9 mouse cellular contexts compared by ENCODE assay signal in genomic region chr10:29311480-29312219, GRCm38 (mm10). TPM values are rescaled to one million over a fixed set of nuclear protein-coding genes. Genes with fewer than 3 reads are reported as not detected.
DNase-seq lines count a peak whose midpoint lies in the region; ATAC-seq and TF ChIP-seq lines count a peak whose summit lies in the region.
"Had no signal": no experiment of that assay in that cellular context is flagged by ENCODE, and none has a peak within 500 bp of the region (broad histone marks: within the 10 kb centered on the region; RNA-seq: fewer than 3 reads in every experiment).

No protein-coding gene starts in this region.

- H3K9ac ChIP-seq in heart, embryonic 11.5 days (ENCODE audit: low read depth, low read length) = no peak overlapping the region
- no peak overlapping the region for H3K9ac ChIP-seq in liver, embryonic 14.5 days (replicated peaks)

- H3K4me1 ChIP-seq in heart, embryonic 11.5 days (ENCODE audit: control insufficient read depth, insufficient read depth, low read length) = peaks cover 4% of the 10 kb centered on the region; the same call in 1 of the 2 replicates
- H3K4me1 ChIP-seq in liver, embryonic 14.5 days (replicated peaks; ENCODE audit: control insufficient read depth in 2 of 2, insufficient read depth in 2 of 2, low read length in 1 of 2) = peaks cover 0 to 7% of the 10 kb centered on the region in 2 experiments; a peak in 2 of 4 replicates

- no peak overlapping the region for H3K27ac ChIP-seq in heart, embryonic 11.5 days (ENCODE audit: low read depth, low read length)
- no peak overlapping the region for H3K27ac ChIP-seq in liver, embryonic 14.5 days

- DNase-seq in heart, postnatal 25 days (ENCODE audit: low spot score) = no peak
- DNase-seq in retina, embryonic 14.5 days (ENCODE audit: low spot score) = peak; percentile 5
- DNase-seq in retina, postnatal 1 day = no peak
- DNase-seq in liver, embryonic 14.5 days (ENCODE audit: low read depth in 3 of 3, low spot score in 3 of 3) = no peak
- no peak for DNase-seq in ovary, postnatal 36 days (ENCODE audit: low spot score)
- no peak for DNase-seq in cerebellum, postnatal 25 days
- no peak for DNase-seq in adrenal gland, postnatal 25 days

- H3K4me3 ChIP-seq in heart, embryonic 11.5 days (ENCODE audit: low read depth, low read length) = no peak overlapping the region
- H3K4me3 ChIP-seq in liver, embryonic 14.5 days (ENCODE audit: insufficient read depth in 1 of 2, low read depth in 2 of 2, low read length in 2 of 2) = peak overlapping the region in 1 of 2 experiments; percentile 73; a peak in 2 of 4 replicates

- WGBS in heart, embryonic 11.5 days (ENCODE audit: insufficient replicate concordance) = 81% methylated on average over 4 of the region's 4 CpGs
- WGBS in liver, embryonic 14.5 days (ENCODE audit: insufficient replicate concordance) = 55% methylated on average over 4 of the region's 4 CpGs

- no peak for TF ChIP-seq EP300 in liver, embryonic 14.5 days (IDR thresholded peaks at IDR 0.05; ENCODE audit: low read depth)

- H3K9me3 ChIP-seq in heart, embryonic 11.5 days (replicated peaks; ENCODE audit: control insufficient read depth, low read length) = no peaks in the 10 kb centered on the region
- H3K9me3 ChIP-seq in liver, embryonic 14.5 days (ENCODE audit: control insufficient read depth, low read length) = no peaks in the 10 kb centered on the region

- H3K36me3 ChIP-seq in heart, embryonic 11.5 days (ENCODE audit: control insufficient read depth, insufficient read depth, low read length) = no peaks in the 10 kb centered on the region
- H3K36me3 ChIP-seq in liver, embryonic 14.5 days (replicated peaks; ENCODE audit: control insufficient read depth, insufficient read depth, low read depth) = no peaks in the 10 kb centered on the region

- no peak for TF ChIP-seq CTCF in liver, embryonic 14.5 days (IDR thresholded peaks at IDR 0.05; ENCODE audit: low read depth)

- peak overlapping the region; percentile 70; the same call in 1 of the 2 replicates for H3K4me2 ChIP-seq in heart, embryonic 11.5 days
- peak overlapping the region; percentile 77 for H3K4me2 ChIP-seq in liver, embryonic 14.5 days (ENCODE audit: low read depth)

- H3K27me3 ChIP-seq in heart, embryonic 11.5 days (ENCODE audit: control insufficient read depth, insufficient read depth, low read length) = no peaks in the 10 kb centered on the region
- H3K27me3 ChIP-seq in liver, embryonic 14.5 days (ENCODE audit: control insufficient read depth, insufficient read depth, low read length) = no peaks in the 10 kb centered on the region

- ATAC-seq in heart, embryonic 11.5 days (replicated peaks; ENCODE audit: insufficient number of reproducible peaks, low FRiP score, low TSS enrichment) = no peak
- ATAC-seq in liver, embryonic 14.5 days (ENCODE audit: insufficient read depth) = no peak
- ATAC-seq: activated CD4-positive, CD25-positive, alpha-beta regulatory T cell, adult 4 months had no signal

- intact Hi-C loops in heart, postnatal 25 days (cut with DNase I) = loop anchor here (2.0 to 10.0 kb wide), 2 partner anchors 49 to 207 kb away; no protein-coding TSS in a partner anchor

RNA-seq across cellular contexts. Expression of gene Echdc1, which starts 1.3 kb away (rescaled TPM):
- 27.9 and 29.2 TPM in 2 replicates for polyA plus RNA-seq in heart, embryonic 11.5 days (2014; fragmentation: Nextera tagmentation; extraction: Ambion mirVana)
- total RNA-seq in heart, postnatal 25 days (2021) = 10 to 100 TPM; 33.3 to 37.4 TPM
- polyA plus RNA-seq in liver, embryonic 14.5 days (2012; rRNA removed) = 4.9 and 10.4 TPM in 2 replicates
- polyA plus RNA-seq in liver, embryonic 14.5 days (2014; fragmentation: Nextera tagmentation; extraction: Ambion mirVana) = 18.3 and 21.0 TPM in 2 replicates
- 77.4 and 90.5 TPM in 2 replicates for total RNA-seq in adrenal gland, postnatal 25 days (2021)

RNA-seq across cellular contexts. Expression of gene Rnf146, which starts 50.6 kb away (rescaled TPM):
- polyA plus RNA-seq in heart, embryonic 11.5 days (2014; fragmentation: Nextera tagmentation; extraction: Ambion mirVana) = 25.4 and 44.8 TPM in 2 replicates
- 10 to 100 TPM; 53.2 to 60.3 TPM for total RNA-seq in heart, postnatal 25 days (2021)
- 9.7 and 16.1 TPM in 2 replicates for polyA plus RNA-seq in liver, embryonic 14.5 days (2012; rRNA removed)
- 11.0 and 11.4 TPM in 2 replicates for polyA plus RNA-seq in liver, embryonic 14.5 days (2014; fragmentation: Nextera tagmentation; extraction: Ambion mirVana)
- 51.1 and 55.6 TPM in 2 replicates for total RNA-seq in adrenal gland, postnatal 25 days (2021)
